Mouse (Mus musculus) thymus, adult 2 months (tissue): ENCODE measurements at regions not wholly inside any gene's neighbourhood (a gene's known extent, or its start where the extent isn't known, plus 50 kb on each side); places are given as distances from the start of the nearest gene placed in this dataset.

ENCODE experiments used
- CTCF ChIP-seq: fragments of 200-500 bp; IDR thresholded peaks from 2 replicates; pipeline ENCODE4 v1.5.1; 2012; ENCODE audit warnings: mild to moderate bottlenecking, control low read depth, low read length, moderate library complexity, borderline replicate concordance; ENCODE audit not compliant: control insufficient read depth, poor library complexity, insufficient read depth; ENCODE audit errors: extremely low read depth
- POLR2A ChIP-seq: fragments of 200-500 bp; IDR thresholded peaks from 2 replicates; pipeline ENCODE4 v1.6.1; 2012; ENCODE audit warnings: mild to moderate bottlenecking, low read length, control low read depth, moderate library complexity; ENCODE audit not compliant: control insufficient read depth, poor library complexity, insufficient read depth; ENCODE audit errors: extremely low read depth

- TF ChIP-seq CTCF (no peak), POLR2A (no peak)
Measured at GRCm38 (mm10) chr11:113107205-113107844, 325.3 kb downstream of the Sox9 start.
